Mouse (Mus musculus): ENCODE measurements at regions not wholly inside any gene's neighbourhood (a gene's known extent, or its start where the extent isn't known, plus 50 kb on each side); places are given as distances from the start of the nearest gene placed in this dataset.

DNA sequence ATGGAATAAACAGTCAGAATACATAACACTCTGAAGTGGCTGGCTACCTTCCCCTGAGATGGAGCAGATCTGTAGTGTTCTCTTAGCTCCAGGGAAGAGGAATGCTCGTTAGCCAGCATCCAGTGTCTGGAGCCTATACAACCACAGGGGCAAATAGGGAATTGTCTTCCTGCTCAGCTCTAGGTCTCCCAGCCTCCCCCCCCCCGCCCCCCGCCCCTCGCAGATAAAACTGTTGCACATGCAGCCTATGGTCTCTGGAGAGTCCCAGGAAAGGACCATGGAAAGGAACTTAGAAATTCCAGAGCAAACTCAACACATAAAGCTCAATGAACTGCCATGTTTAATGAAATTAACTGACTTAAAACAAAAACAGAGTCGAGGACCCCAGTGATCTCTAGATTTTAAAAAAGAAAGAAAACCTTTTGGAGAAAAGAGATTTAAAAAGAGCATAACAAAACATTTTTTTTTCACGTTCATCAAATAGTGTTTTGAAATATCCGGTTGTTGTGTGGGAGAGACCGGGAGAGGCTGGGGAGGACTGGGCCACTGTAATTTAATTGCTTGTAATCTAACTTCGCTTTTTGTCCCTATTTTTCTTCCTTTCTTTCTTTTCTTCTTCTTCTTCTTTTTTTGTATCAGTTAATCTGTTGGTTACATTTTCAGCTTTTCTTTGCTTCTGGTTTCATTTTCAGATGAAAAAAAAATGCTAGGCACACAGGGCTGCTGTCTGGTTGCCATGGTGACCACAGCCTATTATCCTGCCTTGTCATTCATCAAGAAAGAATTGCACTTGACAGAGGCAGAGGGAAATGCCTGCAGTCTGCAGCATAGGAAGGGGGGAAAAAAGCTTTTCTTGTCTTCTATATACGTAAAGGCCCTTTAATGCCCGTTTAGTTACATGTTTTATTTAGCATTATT is 450.3 kb upstream of the Ubash3b start:
- intact Hi-C loops (cut with DNase I) = no loop called here
- no peak for DNase-seq
- H3K4me3 ChIP-seq = peak overlapping the region; percentile 57
- H3K27ac ChIP-seq = peak overlapping the region; percentile 48; the same call in 1 of the 2 replicates
- no peak for TF ChIP-seq CTCF (IDR thresholded peaks at IDR 0.05)

DNA sequence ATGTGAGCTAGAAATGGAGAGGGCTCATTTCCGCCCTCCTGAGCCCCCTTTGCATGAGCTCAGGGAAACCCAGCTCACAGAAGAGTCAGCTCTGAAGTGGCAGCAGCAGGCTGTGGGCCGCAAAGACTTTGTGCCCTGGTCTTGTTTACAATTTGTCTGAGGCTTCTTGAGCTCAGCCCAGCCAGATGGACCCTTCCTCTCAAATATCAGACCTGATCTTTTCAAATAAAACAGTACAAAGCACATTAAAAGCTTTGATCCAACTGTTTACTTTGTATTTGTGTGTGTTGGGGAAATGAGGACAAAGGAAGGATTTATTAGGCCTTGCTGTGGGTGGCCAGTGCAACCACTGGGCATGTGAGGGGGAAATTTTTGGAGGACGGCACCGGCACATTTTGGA is 448.9 kb upstream of the Ubash3b start:
- no peak for DNase-seq
- intact Hi-C loops (cut with DNase I) = no loop called here
- Histone ChIP-seq H3K27ac (no peak overlapping the region), H3K4me3 (no peak overlapping the region)
- no peak for TF ChIP-seq CTCF (IDR thresholded peaks at IDR 0.05)

GRCm38 (mm10) chr9:41606136-41606535 is 444.6 kb upstream of the Ubash3b start:
- TF ChIP-seq CTCF (IDR thresholded peaks at IDR 0.05) = no peak
- no peak for DNase-seq
- intact Hi-C loops (cut with DNase I) = no loop called here
- H3K27ac ChIP-seq = no peak overlapping the region
- H3K4me3 ChIP-seq = no peak overlapping the region

GRCm38 (mm10) chr9:41604916-41605315 is 443.4 kb upstream of the Ubash3b start:
- intact Hi-C loops (cut with DNase I) = no loop called here
- DNase-seq = no peak
- no peak overlapping the region for H3K27ac ChIP-seq
- TF ChIP-seq CTCF (IDR thresholded peaks at IDR 0.05) = no peak
- no peak overlapping the region for H3K4me3 ChIP-seq

DNA sequence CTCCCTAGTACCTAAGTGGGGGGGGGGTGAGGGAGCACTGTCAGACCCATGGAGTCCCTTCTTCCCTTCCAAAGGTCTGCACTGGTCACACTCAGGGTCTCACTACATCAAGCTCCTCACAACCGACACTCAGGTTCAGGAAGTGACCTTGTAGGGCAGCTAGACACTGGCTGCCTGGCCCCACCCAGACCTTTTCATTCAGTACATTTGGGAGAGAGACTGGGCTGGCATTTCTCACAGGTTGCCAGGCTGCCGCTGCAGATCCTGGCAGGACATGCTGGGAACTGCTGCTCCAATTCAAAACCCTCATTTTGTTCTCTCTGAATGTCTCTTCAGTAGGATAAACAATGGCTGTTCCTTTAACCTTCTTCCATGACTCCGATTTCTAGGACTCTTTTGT is 439.3 kb upstream of the Ubash3b start:
- DNase-seq = no peak
- Histone ChIP-seq H3K27ac (no peak overlapping the region), H3K4me3 (no peak overlapping the region)
- intact Hi-C loops (cut with DNase I) = no loop called here
- TF ChIP-seq CTCF (IDR thresholded peaks at IDR 0.05) = no peak

DNA sequence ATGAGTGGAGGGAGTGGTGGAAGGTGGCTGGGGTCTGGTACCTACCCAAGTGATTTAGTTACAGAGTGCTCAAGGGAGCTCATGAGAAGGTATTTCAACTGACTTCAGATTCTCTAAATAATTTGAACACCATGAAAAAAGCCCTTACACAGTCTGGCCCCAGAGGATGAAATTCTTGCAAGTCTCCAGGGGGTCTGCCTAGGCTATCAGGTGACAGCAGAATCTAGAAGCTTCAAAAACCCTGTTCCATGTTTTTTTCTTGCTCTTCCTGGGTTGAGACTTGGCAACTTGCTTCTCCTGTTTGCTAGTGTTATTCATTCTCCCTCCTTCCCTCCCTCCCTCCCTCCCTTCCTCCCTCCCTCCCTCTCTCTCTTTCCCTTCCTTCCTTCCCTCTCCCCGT is 438.4 kb upstream of the Ubash3b start:
- no peak for DNase-seq
- no peak for TF ChIP-seq CTCF (IDR thresholded peaks at IDR 0.05)
- intact Hi-C loops (cut with DNase I) = no loop called here
- no peak overlapping the region for H3K4me3 ChIP-seq
- no peak overlapping the region for H3K27ac ChIP-seq

DNA sequence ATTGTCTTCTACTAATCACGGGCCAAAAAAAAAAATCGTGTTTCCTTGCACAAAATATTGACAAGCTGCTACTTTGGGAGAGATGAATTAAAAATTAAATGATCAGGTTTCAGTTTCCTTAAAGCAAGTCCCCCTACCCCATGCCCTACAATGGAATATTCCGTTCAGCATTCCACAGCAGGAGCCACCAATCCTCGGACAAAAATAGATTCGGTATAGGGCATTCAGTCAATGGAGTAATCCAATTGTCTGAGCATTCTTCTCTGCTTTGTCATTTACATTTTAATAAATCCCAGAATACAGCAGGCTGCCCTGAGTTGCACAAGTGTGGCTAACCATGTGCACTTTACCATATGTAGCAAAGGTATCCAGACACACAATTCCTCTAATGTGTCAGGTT is 434.3 kb upstream of the Ubash3b start:
- intact Hi-C loops (cut with DNase I) = no loop called here
- no peak for TF ChIP-seq CTCF (IDR thresholded peaks at IDR 0.05)
- Histone ChIP-seq H3K27ac (no peak overlapping the region), H3K4me3 (no peak overlapping the region)
- DNase-seq = no peak

DNA sequence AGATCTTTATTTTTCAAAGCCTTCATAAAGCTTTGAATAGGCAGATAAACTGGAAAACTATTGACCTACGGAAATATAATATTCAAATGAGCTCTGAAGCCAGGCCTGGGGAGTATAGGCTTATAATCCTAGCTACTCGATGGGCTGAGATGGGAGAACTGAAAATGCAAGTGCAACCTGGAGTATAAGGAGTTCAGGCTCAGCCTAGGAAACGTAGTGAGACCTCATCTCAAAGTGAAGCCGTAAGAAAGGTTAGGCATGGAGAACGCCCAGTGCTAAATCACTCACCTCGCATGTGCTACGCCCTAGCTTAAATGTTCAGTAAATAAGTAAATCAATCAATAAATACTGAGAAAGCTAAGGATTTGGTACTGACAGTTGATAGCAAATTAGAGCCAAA is 432.5 kb upstream of the Ubash3b start:
- Histone ChIP-seq H3K27ac (no peak overlapping the region), H3K4me3 (no peak overlapping the region)
- no peak for TF ChIP-seq CTCF (IDR thresholded peaks at IDR 0.05)
- no peak for DNase-seq
- intact Hi-C loops (cut with DNase I) = no loop called here

GRCm38 (mm10) chr9:41592900-41593690 is 431.6 kb upstream of the Ubash3b start:
- DNase-seq = no peak
- Histone ChIP-seq H3K4me3 (no peak overlapping the region), H3K27ac (no peak overlapping the region)
- intact Hi-C loops (cut with DNase I) = no loop called here
- no peak for TF ChIP-seq CTCF (IDR thresholded peaks at IDR 0.05)

DNA sequence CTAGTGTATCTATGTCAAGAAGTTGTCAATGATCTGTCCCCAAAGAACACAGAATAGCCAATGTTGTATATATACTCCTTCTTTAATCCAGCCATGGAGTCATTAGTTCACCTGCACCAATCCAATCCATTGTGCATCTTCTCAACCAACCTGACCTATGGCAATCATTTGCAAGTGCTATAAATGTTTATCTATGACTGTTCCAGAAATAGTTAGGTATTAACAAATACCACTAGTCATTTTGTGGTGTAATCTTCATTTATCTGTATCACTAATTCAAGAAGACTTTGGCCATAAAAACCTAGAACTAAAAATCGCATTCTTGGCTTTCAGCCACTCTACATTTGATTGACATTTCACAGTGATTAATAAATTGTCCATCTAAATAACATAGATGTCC is 430.6 kb upstream of the Ubash3b start:
- no peak for DNase-seq
- Histone ChIP-seq H3K4me3 (no peak overlapping the region), H3K27ac (no peak overlapping the region)
- intact Hi-C loops (cut with DNase I) = no loop called here
- no peak for TF ChIP-seq CTCF (IDR thresholded peaks at IDR 0.05)

- intact Hi-C loops (cut with DNase I) = no loop called here
- no peak for TF ChIP-seq CTCF (IDR thresholded peaks at IDR 0.05)
- Histone ChIP-seq H3K4me3 (no peak overlapping the region), H3K27ac (no peak overlapping the region)
- DNase-seq = no peak
Measured at GRCm38 (mm10) chr9:41590164-41590563, 428.7 kb upstream of the Ubash3b start.

- H3K4me3 ChIP-seq = no peak overlapping the region
- intact Hi-C loops (cut with DNase I) = no loop called here
- H3K27ac ChIP-seq = no peak overlapping the region
- no peak for DNase-seq
- no peak for TF ChIP-seq CTCF (IDR thresholded peaks at IDR 0.05)
Measured at GRCm38 (mm10) chr9:41588466-41589425, 427.2 kb upstream of the Ubash3b start.
